11 mouse cellular contexts compared by ENCODE assay signal in the genomic region with DNA sequence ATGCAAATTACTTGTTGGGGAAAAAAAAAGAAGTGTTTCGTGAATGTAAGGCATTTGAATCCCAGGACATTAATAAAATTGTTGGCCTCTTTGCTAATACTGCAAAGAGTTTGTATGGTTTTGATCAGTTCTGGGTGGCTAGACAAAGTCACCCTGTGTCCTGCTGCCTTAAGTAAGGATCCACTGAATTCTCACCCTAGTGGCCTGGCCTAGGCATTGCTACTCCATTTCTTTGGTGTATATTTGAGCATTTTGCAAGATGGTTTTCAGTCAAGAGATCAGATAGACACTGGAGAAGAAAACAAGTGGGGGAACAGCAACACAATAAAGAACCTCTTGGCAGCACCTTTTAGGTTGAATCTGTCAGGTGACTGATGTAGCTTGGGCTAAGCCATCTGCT. TPM values are rescaled to one million over a fixed set of nuclear protein-coding genes. Genes with fewer than 3 reads are reported as not detected.
DNase-seq lines count a peak whose midpoint lies in the region; ATAC-seq and TF ChIP-seq lines count a peak whose summit lies in the region.
"Had no signal": no experiment of that assay in that cellular context is flagged by ENCODE, and none has a peak within 500 bp of the region (broad histone marks: within the 10 kb centered on the region; RNA-seq: fewer than 3 reads in every experiment).

No protein-coding gene starts in this region.

- no peaks in the 10 kb centered on the region for H3K36me3 ChIP-seq in hindbrain, postnatal 0 days (ENCODE audit: insufficient read depth, low read length)
- H3K36me3 ChIP-seq in hindbrain, embryonic 14.5 days (replicated peaks; ENCODE audit: control insufficient read depth, insufficient read depth), result no peaks in the 10 kb centered on the region
- H3K36me3 ChIP-seq: embryonic facial prominence, embryonic 15.5 days had no signal

- no peaks in the 10 kb centered on the region for H3K27me3 ChIP-seq in hindbrain, postnatal 0 days (ENCODE audit: insufficient read depth, low read length)
- no peaks in the 10 kb centered on the region for H3K27me3 ChIP-seq in hindbrain, embryonic 14.5 days (ENCODE audit: control insufficient read depth, insufficient read depth, low read length)
- H3K27me3 ChIP-seq: embryonic facial prominence, embryonic 15.5 days had no signal

- H3K9ac ChIP-seq in hindbrain, postnatal 0 days (replicated peaks; ENCODE audit: low read length), result no peak overlapping the region
- H3K9ac ChIP-seq in hindbrain, embryonic 14.5 days, result no peak overlapping the region
- H3K9ac ChIP-seq: embryonic facial prominence, embryonic 15.5 days had no signal

- peak; percentile 59 for TF ChIP-seq CTCF in hindbrain, postnatal 0 days (IDR thresholded peaks at IDR 0.05; ENCODE audit: low read depth)

- H3K9me3 ChIP-seq in hindbrain, postnatal 0 days (ENCODE audit: low read length), result no peaks in the 10 kb centered on the region
- H3K9me3 ChIP-seq in hindbrain, embryonic 14.5 days (ENCODE audit: control insufficient read depth, low read length), result no peaks in the 10 kb centered on the region
- H3K9me3 ChIP-seq: embryonic facial prominence, embryonic 15.5 days had no signal

- peaks cover 7% of the 10 kb centered on the region for H3K4me1 ChIP-seq in hindbrain, postnatal 0 days (ENCODE audit: insufficient read depth, low read length)
- H3K4me1 ChIP-seq in hindbrain, embryonic 14.5 days (replicated peaks; ENCODE audit: control insufficient read depth, insufficient read depth, low read length), result peaks cover 16% of the 10 kb centered on the region

- no peak for ATAC-seq in hindbrain, postnatal 0 days
- no peak for ATAC-seq in hindbrain, embryonic 14.5 days (ENCODE audit: low FRiP score)
- ATAC-seq in activated CD4-positive, CD25-positive, alpha-beta regulatory T cell, adult 4 months, result peak; percentile 22

- no peak overlapping the region for H3K4me3 ChIP-seq in hindbrain, postnatal 0 days (ENCODE audit: low read length)
- H3K4me3 ChIP-seq in hindbrain, embryonic 14.5 days (replicated peaks; ENCODE audit: low read length), result no peak overlapping the region
- H3K4me3 ChIP-seq: embryonic facial prominence, embryonic 15.5 days had no signal

- no peak overlapping the region for H3K4me2 ChIP-seq in hindbrain, postnatal 0 days (ENCODE audit: low read depth, low read length)
- no peak overlapping the region for H3K4me2 ChIP-seq in hindbrain, embryonic 14.5 days (replicated peaks)
- H3K4me2 ChIP-seq: embryonic facial prominence, embryonic 15.5 days had no signal

- 86% methylated on average over 1 of the region's 1 CpGs for WGBS in hindbrain, postnatal 0 days
- WGBS in hindbrain, embryonic 14.5 days, result 87% methylated on average over 1 of the region's 1 CpGs

- no peak overlapping the region for H3K27ac ChIP-seq in hindbrain, postnatal 0 days
- no peak overlapping the region for H3K27ac ChIP-seq in hindbrain, embryonic 14.5 days
- H3K27ac ChIP-seq: embryonic facial prominence, embryonic 15.5 days had no signal

- DNase-seq in hindbrain, postnatal 0 days (ENCODE audit: low spot score), result peak; percentile 31
- DNase-seq in hindbrain, embryonic 14.5 days (ENCODE audit: low spot score), result no peak
- DNase-seq in thymus, postnatal 0 days (ENCODE audit: low spot score), result peak; percentile 27
- no peak for DNase-seq in thymus, postnatal 10 days (ENCODE audit: low spot score in 2 of 2)
- DNase-seq in right cerebral cortex, adult 18-20 months, result no peak
- no peak for DNase-seq in gastrocnemius, postnatal 10 days
- DNase-seq in frontal cortex, postnatal 36 days (ENCODE audit: low spot score in 2 of 2), result no peak
- DNase-seq: cerebellum, adult 9-11 months; kidney, adult 11 months had no signal

RNA-seq across cellular contexts. Expression of a gene that starts 6.9 kb away (rescaled TPM):
- 74.4 and 86.4 TPM in 2 replicates for total RNA-seq in hindbrain, postnatal 0 days (2014; rRNA removed)
- 57.5 and 59.9 TPM in 2 replicates for polyA plus RNA-seq in hindbrain, postnatal 0 days (2015; fragmentation: Nextera tagmentation; extraction: Ambion mirVana)
- 34.7 and 35.2 TPM in 2 replicates for polyA plus RNA-seq in hindbrain, embryonic 14.5 days (2014; fragmentation: Nextera tagmentation; extraction: Ambion mirVana)
- 10.3 and 11.3 TPM in 2 replicates for polyA plus RNA-seq in thymus, postnatal 0 days (2015; fragmentation: Nextera tagmentation; extraction: Ambion mirVana)
- polyA plus RNA-seq in activated CD4-positive, CD25-positive, alpha-beta regulatory T cell, adult 4 months (2017; shearing (Covaris generic)), result 10 to 100 TPM in 1 of 2 experiments, 1 to 10 TPM in 1; 7.2 to 16.4 TPM
- total RNA-seq in gastrocnemius, postnatal 10 days (2021), result 100 to 1,000 TPM in 1 of 2 experiments, 10 to 100 TPM in 1; 31.5 to 100 TPM

Comparison
In these comparisons a context has a peak if more than half of its experiments do, and no peak if none do; other contexts are left out.
1. DNase-seq: peak in hindbrain, postnatal 0 days (single experiment) and thymus, postnatal 0 days (single experiment); none in hindbrain, embryonic 14.5 days (single experiment), thymus, postnatal 10 days (0 of 2), right cerebral cortex, adult 18-20 months (single experiment), gastrocnemius, postnatal 10 days (single experiment) and frontal cortex, postnatal 36 days (0 of 2).